Mouse (Mus musculus): ENCODE measurements around the gene Krtap1-5. TPM values are rescaled to one million over a fixed set of nuclear protein-coding genes. Genes with fewer than 3 reads are reported as not detected.
A peak's percentile ranks its signal among the peaks of the same experiment; 100 is the strongest.

Gene Krtap1-5
- total RNA-seq, 2 experiments from 2014 or later, result not detected

- no peak for DNase-seq
Observed at GRCm38 (mm10) chr11:99547892-99548291, 32.9 kb downstream of the Krtap1-5 start.

GRCm38 (mm10) chr11:99539721-99540120 is 41.1 kb downstream of the Krtap1-5 start:
- peak; percentile 17 for DNase-seq

Other genes starting within 250 kb of the Krtap1-5 start
- not detected for gene Krt26, start 243.1 kb downstream of the Krtap1-5 start, total RNA-seq (2021)
- not detected for gene Krt27, start 229.9 kb downstream of the Krtap1-5 start, total RNA-seq (2021)
- gene Krt28, start 206.1 kb downstream of the Krtap1-5 start, total RNA-seq (2021), result under 1 TPM in 1 of 2 experiments, not detected in 1; 0.16 TPM
- gene Krt10, start 191.7 kb downstream of the Krtap1-5 start, total RNA-seq (2021), result 1 to 10 TPM; 5.6 to 6.6 TPM
- gene Krt12, start 158.8 kb downstream of the Krtap1-5 start, total RNA-seq (2021), result not detected
- gene Krt20, start 142.9 kb downstream of the Krtap1-5 start, total RNA-seq (2021), result under 1 TPM in 1 of 2 experiments, not detected in 1; 0.12 TPM
- under 1 TPM in 1 of 2 experiments, not detected in 1; 0.16 TPM for gene Krt23, start 87.9 kb downstream of the Krtap1-5 start, total RNA-seq (2021)
- not detected for gene Krt39, start 59.7 kb downstream of the Krtap1-5 start, total RNA-seq (2021)
- gene Krt40, start 37.9 kb downstream of the Krtap1-5 start, total RNA-seq (2021), result not detected
- gene Krtap3-3, start 30.2 kb downstream of the Krtap1-5 start, total RNA-seq (2021), result not detected
- not detected for gene Krtap3-2, start 24.2 kb downstream of the Krtap1-5 start, total RNA-seq (2021)
- not detected for gene Gm11939, start 21.6 kb downstream of the Krtap1-5 start, total RNA-seq (2021)
- gene Krtap3-1, start 14.4 kb downstream of the Krtap1-5 start, total RNA-seq (2021), result not detected
- not detected for gene Krtap1-4, start 2.6 kb upstream of the Krtap1-5 start, total RNA-seq (2021)
- not detected for gene Krtap1-3, start 10.3 kb upstream of the Krtap1-5 start, total RNA-seq (2021)
- gene Krtap9-3, start 17.1 kb upstream of the Krtap1-5 start, total RNA-seq (2021), result not detected
- gene Gm11938, start 22.3 kb upstream of the Krtap1-5 start, total RNA-seq (2021), result not detected
- gene Gm11937, start 29.2 kb upstream of the Krtap1-5 start, total RNA-seq (2021), result not detected
- gene Krtap2-4, start 33.8 kb upstream of the Krtap1-5 start, total RNA-seq (2021), result not detected
- gene Gm11562, start 39.4 kb upstream of the Krtap1-5 start, total RNA-seq (2021), result not detected
- not detected for gene Krtap4-1, start 47.2 kb upstream of the Krtap1-5 start, total RNA-seq (2021)
- not detected for gene Krtap4-2, start 54.1 kb upstream of the Krtap1-5 start, total RNA-seq (2021)
- gene Krtap4-7, start 63.1 kb upstream of the Krtap1-5 start, total RNA-seq (2021), result not detected
- not detected for gene Gm11555, start 69.2 kb upstream of the Krtap1-5 start, total RNA-seq (2021)
- gene Gm11563, start 77.9 kb upstream of the Krtap1-5 start, total RNA-seq (2021), result not detected
- gene Krtap4-6, start 84.9 kb upstream of the Krtap1-5 start, total RNA-seq (2021), result not detected
- gene Gm14190, start 109.7 kb upstream of the Krtap1-5 start, total RNA-seq (2021), result not detected
- gene Gm14180, start 153.3 kb upstream of the Krtap1-5 start, total RNA-seq (2021), result not detected
- not detected for gene Gm11595, start 191.9 kb upstream of the Krtap1-5 start, total RNA-seq (2021)
- not detected for gene Krtap4-8, start 199.7 kb upstream of the Krtap1-5 start, total RNA-seq (2021)
- gene Krtap4-9, start 204.2 kb upstream of the Krtap1-5 start, total RNA-seq (2021), result under 1 TPM in 1 of 2 experiments, not detected in 1; 0.23 TPM
- gene Gm11596, start 212.5 kb upstream of the Krtap1-5 start, total RNA-seq (2021), result not detected
- not detected for gene Gm11569, start 217.9 kb upstream of the Krtap1-5 start, total RNA-seq (2021)
- not detected for gene Gm11554, start 223.4 kb upstream of the Krtap1-5 start, total RNA-seq (2021)
- not detected for gene Krtap4-13, start 228.9 kb upstream of the Krtap1-5 start, total RNA-seq (2021)
- gene Gm11564, start 234.7 kb upstream of the Krtap1-5 start, total RNA-seq (2021), result not detected

All from gastrocnemius, postnatal 10 days (tissue).